Comparison of ENCODE assay signal across 8 mouse cellular contexts in the genomic region with DNA sequence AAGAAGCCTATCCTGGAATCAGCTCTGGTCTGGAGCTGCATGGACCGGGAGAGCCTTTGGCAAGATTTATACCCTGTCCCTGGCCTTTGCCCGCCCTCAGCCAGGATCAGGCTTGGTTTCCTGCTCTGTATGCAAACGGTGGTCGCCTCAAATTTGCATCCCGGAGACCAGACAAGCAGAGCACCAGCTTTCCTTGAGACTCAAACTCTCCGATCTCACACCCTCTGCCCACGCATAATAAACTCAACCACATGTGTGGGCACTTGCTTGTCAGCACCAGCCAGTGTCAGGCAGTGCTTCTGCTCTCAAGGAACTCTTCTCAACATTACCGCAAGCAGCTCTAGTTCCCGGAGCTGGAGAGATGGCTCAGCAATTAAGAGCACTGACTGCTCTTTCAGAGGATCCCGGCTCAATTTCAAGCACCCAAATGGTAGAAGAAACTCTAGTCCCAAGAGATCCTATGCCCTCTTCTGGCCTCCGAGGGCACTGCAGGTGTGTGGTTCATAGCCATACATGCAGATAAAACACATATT. TPM values are rescaled to one million over a fixed set of nuclear protein-coding genes. Genes with fewer than 3 reads are reported as not detected.
DNase-seq lines count a peak whose midpoint lies in the region; ATAC-seq and TF ChIP-seq lines count a peak whose summit lies in the region.

No protein-coding gene starts in this region.

- H3K79me2 ChIP-seq in MEL (ENCODE audit: control insufficient read depth, insufficient read depth, low read length, poor library complexity) = peaks cover under 1% of the 10 kb centered on the region; the same call in 1 of the 2 replicates

- no peaks in the 10 kb centered on the region for H3K27me3 ChIP-seq in MEL (ENCODE audit: control insufficient read depth in 1 of 2, insufficient read depth in 2 of 2, low read length in 2 of 2)
- no peaks in the 10 kb centered on the region for H3K27me3 ChIP-seq in forebrain, embryonic 14.5 days (replicated peaks; ENCODE audit: control insufficient read depth, insufficient read depth, low read length)

- intact Hi-C loops in heart, postnatal 25 days (cut with DNase I) = loop anchor here (2.0 kb wide), 1 partner anchor 55 kb away; no protein-coding TSS in a partner anchor

- peaks cover 0 to 22% of the 10 kb centered on the region in 2 experiments; a peak in 2 of 4 replicates for H3K4me1 ChIP-seq in MEL (ENCODE audit: control insufficient read depth in 1 of 2, insufficient read depth in 2 of 2, low read length in 2 of 2)
- no peaks in the 10 kb centered on the region; the same call in 1 of the 2 replicates for H3K4me1 ChIP-seq in forebrain, embryonic 14.5 days (ENCODE audit: control insufficient read depth, insufficient read depth, low read length)

- peak overlapping the region; percentile 31 to 71 for H3K4me3 ChIP-seq in MEL (ENCODE audit: control insufficient read depth in 1 of 2, insufficient read depth in 1 of 2, low read depth in 2 of 2, low read length in 2 of 2)
- H3K4me3 ChIP-seq in forebrain, embryonic 14.5 days (ENCODE audit: low read depth, low read length) = peak overlapping the region; percentile 40

- peak; percentile 36; the same call in 1 of the 2 replicates for ATAC-seq in forebrain, embryonic 14.5 days

- DNase-seq in MEL (ENCODE audit: low read depth, low spot score) = peak; percentile 92
- peak; percentile 67 for DNase-seq in cerebellum, adult 11 months
- peak; percentile 73 for DNase-seq in forebrain, embryonic 14.5 days (ENCODE audit: low spot score)
- DNase-seq in heart, postnatal 25 days (ENCODE audit: low spot score) = peak; percentile 44
- DNase-seq in kidney, postnatal 4 days = peak; percentile 84 to 88
- DNase-seq in lung, postnatal 25 days (ENCODE audit: low spot score) = peak; percentile 83
- DNase-seq in retina, postnatal 1 day = peak; percentile 84
- DNase-seq in thymus, postnatal 4 days = peak; percentile 88

- peak; percentile 47 for TF ChIP-seq RAD21 in MEL (IDR thresholded peaks at IDR 0.05; ENCODE audit: low read depth, low read length)

- TF ChIP-seq CTCF in MEL (IDR thresholded peaks at IDR 0.05 in 2 of 3, conservative IDR thresholded peaks at IDR 0.05 in 1 of 3; ENCODE audit: control insufficient read depth in 1 of 3, insufficient read depth in 1 of 3, low read depth in 2 of 3, low read length in 3 of 3, poor library complexity in 1 of 3, severe bottlenecking in 1 of 3) = peak; percentile 64 to 78 (median 70)

- peak overlapping the region; percentile 87 for H3K9ac ChIP-seq in MEL (ENCODE audit: control insufficient read depth, low read depth, low read length, poor library complexity, severe bottlenecking)
- peak overlapping the region; percentile 63 for H3K9ac ChIP-seq in forebrain, embryonic 14.5 days (ENCODE audit: low read length)

- TF ChIP-seq EP300 in MEL (IDR thresholded peaks at IDR 0.05; ENCODE audit: low read depth in 1 of 2, low read length in 2 of 2) = peak; percentile 9 to 51; a peak in 1 of 4 replicates

- no peak for TF ChIP-seq POLR2A in MEL (IDR thresholded peaks at IDR 0.05; ENCODE audit: control insufficient read depth in 1 of 2, insufficient read depth in 1 of 2, low read depth in 1 of 2, low read length in 2 of 2, poor library complexity in 1 of 2)

- peak overlapping the region; percentile 71 for H3K4me2 ChIP-seq in forebrain, embryonic 14.5 days (ENCODE audit: low read length)

- peaks cover 0 to 21% of the 10 kb centered on the region in 2 experiments; a peak in 2 of 4 replicates for H3K36me3 ChIP-seq in MEL (ENCODE audit: control insufficient read depth in 1 of 2, insufficient read depth in 2 of 2, low read length in 2 of 2)
- peaks cover 15% of the 10 kb centered on the region for H3K36me3 ChIP-seq in forebrain, embryonic 14.5 days (ENCODE audit: control insufficient read depth, insufficient read depth, low read length)

- H3K9me3 ChIP-seq in MEL (replicated peaks; ENCODE audit: insufficient read depth, low read length) = no peaks in the 10 kb centered on the region
- no peaks in the 10 kb centered on the region for H3K9me3 ChIP-seq in forebrain, embryonic 14.5 days (replicated peaks; ENCODE audit: control insufficient read depth, low read length)

- WGBS in forebrain, embryonic 14.5 days = 2% methylated on average over 11 of the region's 11 CpGs

- H3K27ac ChIP-seq in MEL (ENCODE audit: control insufficient read depth, low read depth, low read length) = peak overlapping the region; percentile 96
- no peak overlapping the region; the same call in 1 of the 2 replicates for H3K27ac ChIP-seq in forebrain, embryonic 14.5 days (ENCODE audit: low read depth, low read length)

TF ChIP-seq in MEL, 35 proteins besides CTCF, POLR2A, EP300 and RAD21:
- no peak; the same call in 1 of the 2 replicates for TF ChIP-seq MYC (IDR thresholded peaks at IDR 0.05; ENCODE audit: low read depth, low read length)
- TF ChIP-seq NELFE (IDR thresholded peaks at IDR 0.05; ENCODE audit: low read depth, low read length) = peak; percentile 41; the same call in 1 of the 2 replicates
- TF ChIP-seq TBP (IDR thresholded peaks at IDR 0.05; ENCODE audit: low read depth, low read length) = 0 out of 2 replicates have a peak, but pooled peaks have one; percentile 5
- peak; percentile 52; the same call in 1 of the 2 replicates for TF ChIP-seq HCFC1 (IDR thresholded peaks at IDR 0.05; ENCODE audit: low read depth, low read length)
- peak; percentile 49; the same call in 1 of the 2 replicates for TF ChIP-seq MAZ (IDR thresholded peaks at IDR 0.05; ENCODE audit: low read depth, low read length)
- TF ChIP-seq NRF1 (IDR thresholded peaks at IDR 0.05; ENCODE audit: insufficient read depth, low read depth, low read length, poor library complexity, severe bottlenecking) = no peak
- no peak for TF ChIP-seq GABPA (IDR thresholded peaks at IDR 0.05; ENCODE audit: low read depth, low read length)
- no peak for TF ChIP-seq MEF2A (IDR thresholded peaks at IDR 0.05; ENCODE audit: extremely low read depth, insufficient replicate concordance, low read depth, low read length, poor library complexity, severe bottlenecking)
- TF ChIP-seq ZC3H11A (IDR thresholded peaks at IDR 0.05; ENCODE audit: low read depth, low read length) = 0 out of 2 replicates have a peak, but pooled peaks have one; percentile 27
- peak; percentile 57 for TF ChIP-seq SMC3 (IDR thresholded peaks at IDR 0.05; ENCODE audit: low read depth, low read length)
- TF ChIP-seq MAFK (IDR thresholded peaks at IDR 0.05; ENCODE audit: borderline replicate concordance, low read depth, low read length) = peak; percentile 35; the same call in 1 of the 2 replicates
- TF ChIP-seq TAL1 (IDR thresholded peaks at IDR 0.05; ENCODE audit: low read length) = no peak
- no peak for TF ChIP-seq CHD1 (IDR thresholded peaks at IDR 0.05; ENCODE audit: low read depth, low read length)
- TF ChIP-seq POLR2AphosphoS2 (IDR thresholded peaks at IDR 0.05; ENCODE audit: low read length) = no peak
- no peak for TF ChIP-seq ZKSCAN1 (IDR thresholded peaks at IDR 0.05; ENCODE audit: low read depth, low read length)
- 0 out of 2 replicates have a peak, but pooled peaks have one; percentile 12 for TF ChIP-seq ZNF384 (IDR thresholded peaks at IDR 0.05; ENCODE audit: low read depth, low read length)
- TF ChIP-seq CHD2 (IDR thresholded peaks at IDR 0.05; ENCODE audit: low read length) = no peak
- peak; percentile 60 for TF ChIP-seq RCOR1 (IDR thresholded peaks at IDR 0.05; ENCODE audit: low read depth, low read length)
- TF ChIP-seq E2F4 (IDR thresholded peaks at IDR 0.05; ENCODE audit: borderline replicate concordance, low read depth, low read length) = no peak
- TF ChIP-seq SIN3A (IDR thresholded peaks at IDR 0.05; ENCODE audit: low read length) = peak; percentile 66
- peak; percentile 10; the same call in 1 of the 2 replicates for TF ChIP-seq MXI1 (IDR thresholded peaks at IDR 0.05; ENCODE audit: low read depth, low read length)
- TF ChIP-seq TCF12 (IDR thresholded peaks at IDR 0.05; ENCODE audit: low read depth, low read length) = peak; percentile 33
- TF ChIP-seq MYB (IDR thresholded peaks at IDR 0.05; ENCODE audit: low read depth, low read length) = no peak
- no peak for TF ChIP-seq ELF1 (IDR thresholded peaks at IDR 0.05; ENCODE audit: low read depth, low read length)
- no peak for TF ChIP-seq BHLHE40 (IDR thresholded peaks at IDR 0.05; ENCODE audit: borderline replicate concordance, low read depth, low read length)
- no peak for TF ChIP-seq JUND (IDR thresholded peaks at IDR 0.05; ENCODE audit: low read depth, low read length)
- TF ChIP-seq ETS1 (IDR thresholded peaks at IDR 0.05; ENCODE audit: low read depth, low read length) = peak; percentile 32; the same call in 1 of the 2 replicates

RNA-seq across cellular contexts. Expression of gene Ctdsp1, which starts 6.7 kb away (rescaled TPM):
- 18.0 TPM in 2 replicates for total RNA-seq in MEL (2012; rRNA removed)
- polyA plus RNA-seq in MEL (2012; ENCODE audit: insufficient read depth in 1 of 2, insufficient read length in 2 of 2, low read depth in 1 of 2, low replicate concordance in 2 of 2, missing spikeins in 1 of 2) = 10 to 100 TPM in 1 of 2 experiments, not detected in 1; 69.8 TPM
- 19.9 and 22.3 TPM in 2 replicates for polyA plus RNA-seq in forebrain, embryonic 14.5 days (2014; fragmentation: Nextera tagmentation; extraction: Ambion mirVana)
- total RNA-seq in heart, postnatal 25 days (2021) = 100 to 1,000 TPM; 123 to 139 TPM

RNA-seq across cellular contexts. Expression of gene Vil1, which starts 11.2 kb away (rescaled TPM):
- 0.03 and 0.04 TPM in 2 replicates for total RNA-seq in MEL (2012; rRNA removed)
- under 1 TPM in 1 of 2 experiments, not detected in 1; 0.04 TPM for polyA plus RNA-seq in MEL (2012; ENCODE audit: insufficient read depth in 1 of 2, insufficient read length in 2 of 2, low read depth in 1 of 2, low replicate concordance in 2 of 2, missing spikeins in 1 of 2)
- polyA plus RNA-seq in forebrain, embryonic 14.5 days (2014; fragmentation: Nextera tagmentation; extraction: Ambion mirVana) = 0.14 and 0.33 TPM in 2 replicates
- total RNA-seq in heart, postnatal 25 days (2021) = 1 to 10 TPM in 1 of 2 experiments, under 1 TPM in 1; 0.57 to 1.0 TPM

RNA-seq across cellular contexts. Expression of gene Slc11a1, which starts 23.0 kb away (rescaled TPM):
- total RNA-seq in MEL (2012; rRNA removed) = 0.26 TPM in 1 of 2 replicates, not detected in the other
- polyA plus RNA-seq in MEL (2012; ENCODE audit: insufficient read depth in 1 of 2, insufficient read length in 2 of 2, low read depth in 1 of 2, low replicate concordance in 2 of 2, missing spikeins in 1 of 2) = under 1 TPM in 1 of 2 experiments, not detected in 1; 0.11 TPM
- polyA plus RNA-seq in forebrain, embryonic 14.5 days (2014; fragmentation: Nextera tagmentation; extraction: Ambion mirVana) = 1.9 and 2.4 TPM in 2 replicates
- total RNA-seq in heart, postnatal 25 days (2021) = 1 to 10 TPM; 2.5 to 3.2 TPM

RNA-seq across cellular contexts. Expression of gene Catip, which starts 36.1 kb away (rescaled TPM):
- 0.08 TPM in 1 of 2 replicates, not detected in the other for total RNA-seq in MEL (2012; rRNA removed)
- under 1 TPM in 1 of 2 experiments, not detected in 1; 0.08 TPM for polyA plus RNA-seq in MEL (2012; ENCODE audit: insufficient read depth in 1 of 2, insufficient read length in 2 of 2, low read depth in 1 of 2, low replicate concordance in 2 of 2, missing spikeins in 1 of 2)
- polyA plus RNA-seq in forebrain, embryonic 14.5 days (2014; fragmentation: Nextera tagmentation; extraction: Ambion mirVana) = 0.50 and 0.93 TPM in 2 replicates
- total RNA-seq in heart, postnatal 25 days (2021) = under 1 TPM; 0.18 to 0.28 TPM
